Mouse (Mus musculus) liver, adult 2 months (tissue): ENCODE results near the gene Slc36a3. TPM values are rescaled to one million over a fixed set of nuclear protein-coding genes. Genes with fewer than 3 reads are reported as not detected.
A peak's percentile ranks its signal among the peaks of the same experiment; 100 is the strongest.

Source experiments
- DNase-seq: peaks from one replicate; pipeline ENCODE4 v3.0.0-alpha.2; 2011; ENCODE audit warnings: low read depth, low spot score; ENCODE audit errors: extremely low read depth
- H3K27ac ChIP-seq: fragments of 200-500 bp; replicated peaks from 2 replicates; pipeline ENCODE4 v1.5.1; 2012; ENCODE audit warnings: low read depth, mild to moderate bottlenecking, control low read depth, inconsistent platforms, low read length; ENCODE audit not compliant: insufficient read depth
- H3K27me3 ChIP-seq: fragments of 200-500 bp; 2 replicates; pipeline ENCODE4 v1.6.1; 2012; ENCODE audit warnings: mild to moderate bottlenecking, moderate library complexity, low read length, inconsistent platforms; ENCODE audit not compliant: control insufficient read depth, insufficient read depth
- H3K36me3 ChIP-seq: fragments of 200-500 bp; 2 replicates; pipeline ENCODE4 v1.6.1; 2012; ENCODE audit warnings: low read length, inconsistent platforms; ENCODE audit not compliant: control insufficient read depth, insufficient read depth
- H3K4me1 ChIP-seq: fragments of 200-500 bp; 2 replicates; pipeline ENCODE4 v1.6.1; 2011; ENCODE audit warnings: low read length; ENCODE audit not compliant: control insufficient read depth, insufficient read depth
- H3K4me3 ChIP-seq: fragments of 200-500 bp; 2 replicates; pipeline ENCODE4 v1.5.1; 2011; ENCODE audit warnings: low read depth, mild to moderate bottlenecking, control low read depth, low read length, moderate library complexity; ENCODE audit not compliant: insufficient read depth
- H3K79me2 ChIP-seq: fragments of 200-500 bp; 2 replicates; pipeline ENCODE4 v1.6.1; 2012; ENCODE audit warnings: inconsistent platforms, mild to moderate bottlenecking, low read length, moderate library complexity; ENCODE audit not compliant: control insufficient read depth, insufficient read depth
- H3K9ac ChIP-seq: fragments of 200-500 bp; 2 replicates; pipeline ENCODE4 v1.6.1; 2012; ENCODE audit warnings: low read depth, mild to moderate bottlenecking, control low read depth, inconsistent platforms, low read length
- CTCF ChIP-seq: fragments of 200-500 bp; IDR thresholded peaks from 2 replicates; pipeline ENCODE4 v1.5.1; 2011; ENCODE audit warnings: low read depth, low read length, control low read depth
- POLR2A ChIP-seq: fragments of 200-500 bp; IDR thresholded peaks from 2 replicates; pipeline ENCODE4 v1.6.1; 2011; ENCODE audit warnings: low read length, control low read depth; ENCODE audit not compliant: insufficient read depth; ENCODE audit errors: extremely low read depth
- WGBS: fragments of 180-500 bp; shearing (Covaris S2); methylation state at CpG from one replicate; pipeline ENCODE4 v1.1.7; 2018; 5-methylcytosine and 5-hydroxymethylcytosine counted together
- polyA plus RNA-seq: library from polyadenylated mRNA; depleted of rRNA; stranded (reverse); fragments of >200 nt; gene quantifications from 2 replicates; pipeline ENCODE4 v1.2.3, GENCODE M21; 2012; rRNA removed
- total RNA-seq: library from RNA; depleted of rRNA; stranded (reverse); fragments of >200 nt; gene quantifications from 2 replicates; pipeline ENCODE4 v1.2.3, GENCODE M21; 2014; rRNA removed

Gene Slc36a3
- total and polyA plus RNA-seq, 2 experiments = 0.05 TPM; not detected in 1

GRCm38 (mm10) chr11:55077331-55078231, 73.9 kb downstream of the Slc36a3 start, which contains the start of gene Ccdc69:
TSS of gene Ccdc69 (minus strand) at chr11:55078131.
- H3K79me2 ChIP-seq = no peaks in the 10 kb centered on the region
- peak within 1 kb of the TSS; percentile 53 for H3K4me3 ChIP-seq
- H3K4me1 ChIP-seq = no peaks in the 10 kb centered on the region
- TF ChIP-seq POLR2A (0 out of 2 replicates have a peak, but pooled peaks have one; percentile 16), CTCF (no peak)
- peak within 1 kb of the TSS; percentile 67 for H3K9ac ChIP-seq
- H3K27ac ChIP-seq = peak within 1 kb of the TSS; percentile 11; the same call in 1 of the 2 replicates
- no peaks in the 10 kb centered on the region for H3K27me3 ChIP-seq
- no peaks in the 10 kb centered on the region for H3K36me3 ChIP-seq
- 2% methylated on average over 50 of the region's 50 CpGs for whole genome bisulfite sequencing
- peak; percentile 71 for DNase-seq

- WGBS = 95% methylated on average over 5 of the region's 5 CpGs
- TF ChIP-seq POLR2A (no peak), CTCF (no peak)
- H3K4me3 ChIP-seq = no peak overlapping the region
- H3K4me1 ChIP-seq = no peaks in the 10 kb centered on the region
- no peaks in the 10 kb centered on the region for H3K79me2 ChIP-seq
- DNase-seq = no peak
- H3K9ac ChIP-seq = no peak overlapping the region
- no peak overlapping the region for H3K27ac ChIP-seq
- H3K36me3 ChIP-seq = no peaks in the 10 kb centered on the region
- no peaks in the 10 kb centered on the region for H3K27me3 ChIP-seq
Observed at GRCm38 (mm10) chr11:55076234-55076633, 75.3 kb downstream of the Slc36a3 start.

- WGBS = 38% methylated on average over 2 of the region's 2 CpGs
- TF ChIP-seq POLR2A = no peak
- TF ChIP-seq CTCF = no peak
- Histone ChIP-seq H3K9ac (no peak overlapping the region), H3K27me3 (no peaks in the 10 kb centered on the region), H3K79me2 (no peaks in the 10 kb centered on the region), H3K4me3 (no peak overlapping the region), H3K36me3 (no peaks in the 10 kb centered on the region), H3K27ac (no peak overlapping the region), H3K4me1 (no peaks in the 10 kb centered on the region)
- DNase-seq = no peak
Observed at GRCm38 (mm10) chr11:55075602-55076001, 75.9 kb downstream of the Slc36a3 start.

Other genes starting within 250 kb of the Slc36a3 start
- 2.0 and 3.1 TPM in 2 replicates for gene Gpx3, start 249.3 kb downstream of the Slc36a3 start, total RNA-seq
- gene Gpx3, start 249.3 kb downstream of the Slc36a3 start, polyA plus RNA-seq = 2.7 and 3.3 TPM in 2 replicates
- gene Tnip1, start 188.8 kb downstream of the Slc36a3 start, total RNA-seq = 3.0 TPM in 2 replicates
- gene Tnip1, start 188.8 kb downstream of the Slc36a3 start, polyA plus RNA-seq = 7.2 and 8.1 TPM in 2 replicates
- gene Anxa6, start 118.3 kb downstream of the Slc36a3 start, total RNA-seq = 111 and 120 TPM in 2 replicates
- gene Anxa6, start 118.3 kb downstream of the Slc36a3 start, polyA plus RNA-seq = 87.5 and 91.3 TPM in 2 replicates
- 0.13 and 0.55 TPM in 2 replicates for gene Ccdc69, start 73.6 kb downstream of the Slc36a3 start, total RNA-seq
- 0.43 TPM in 1 of 2 replicates, not detected in the other for gene Ccdc69, start 73.6 kb downstream of the Slc36a3 start, polyA plus RNA-seq
- 41.1 and 61.8 TPM in 2 replicates for gene Gm2a, start 53.6 kb downstream of the Slc36a3 start, total RNA-seq
- gene Gm2a, start 53.6 kb downstream of the Slc36a3 start, polyA plus RNA-seq = 64.6 and 73.6 TPM in 2 replicates
- gene Slc36a2, start 33.4 kb upstream of the Slc36a3 start, total RNA-seq = 0.54 TPM in 1 of 2 replicates, not detected in the other
- gene Slc36a2, start 33.4 kb upstream of the Slc36a3 start, polyA plus RNA-seq = not detected in 2 replicates
- 7.0 and 12.9 TPM in 2 replicates for gene Slc36a1, start 52.6 kb upstream of the Slc36a3 start, total RNA-seq
- gene Slc36a1, start 52.6 kb upstream of the Slc36a3 start, polyA plus RNA-seq = 24.0 and 26.2 TPM in 2 replicates
- under 0.01 TPM in 1 of 2 replicates, not detected in the other for gene Fat2, start 184.9 kb upstream of the Slc36a3 start, total RNA-seq
- not detected in 2 replicates for gene Fat2, start 184.9 kb upstream of the Slc36a3 start, polyA plus RNA-seq